Mouse (Mus musculus) lung, adult 2 months (tissue): ENCODE measurements at regions not wholly inside any gene's neighbourhood (a gene's known extent, or its start where the extent isn't known, plus 50 kb on each side); places are given as distances from the start of the nearest gene placed in this dataset.

Source experiments
- CTCF ChIP-seq: fragments of 200-500 bp; IDR thresholded peaks from 2 replicates; pipeline ENCODE4 v1.5.1; 2011; ENCODE audit warnings: mild to moderate bottlenecking, low read length, control low read depth; ENCODE audit not compliant: insufficient read depth
- POLR2A ChIP-seq: fragments of 200-500 bp; IDR thresholded peaks from 2 replicates; pipeline ENCODE4 v1.6.1; 2011; ENCODE audit warnings: low read depth, mild to moderate bottlenecking, control low read depth, low read length, borderline replicate concordance; ENCODE audit errors: extremely low read depth

GRCm38 (mm10) chr3:151153340-151153739 is 284.3 kb upstream of the Adgrl4 start:
- TF ChIP-seq CTCF (no peak), POLR2A (no peak)
